ENCODE assay signal across 9 mouse cellular contexts in the genomic region with DNA sequence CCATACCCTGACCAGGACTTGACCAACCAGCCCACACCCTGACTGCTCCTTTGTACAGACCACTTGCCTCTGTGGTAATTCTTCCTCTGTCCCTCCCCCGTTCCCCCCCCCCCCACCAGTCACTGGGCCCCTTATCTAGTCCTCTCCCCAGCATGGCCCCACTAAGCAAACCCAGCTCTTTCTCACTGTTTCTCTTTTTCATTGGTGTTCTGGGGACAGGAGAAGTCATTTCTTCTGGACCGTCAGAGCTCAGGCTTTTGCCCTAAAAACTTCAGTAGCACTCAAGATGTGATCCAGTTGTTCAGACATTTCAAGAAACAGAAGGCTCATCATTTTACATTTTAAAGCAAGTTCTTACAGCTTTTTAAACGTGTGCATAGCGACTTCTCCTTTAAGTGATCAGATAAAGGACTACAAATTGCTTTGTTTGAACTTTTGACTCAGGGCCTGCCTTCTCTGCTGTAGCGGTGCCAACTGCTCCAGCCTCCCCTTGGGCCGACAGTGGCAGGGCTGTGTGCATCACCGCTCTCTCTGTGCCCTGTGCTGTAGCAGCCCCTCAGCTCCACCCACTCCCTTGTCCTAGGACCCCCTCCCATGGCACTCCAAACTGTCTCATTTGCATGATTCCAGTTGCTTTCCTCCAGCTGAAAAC. TPM values are rescaled to one million over a fixed set of nuclear protein-coding genes. Genes with fewer than 3 reads are reported as not detected.
DNase-seq lines count a peak whose midpoint lies in the region; ATAC-seq and TF ChIP-seq lines count a peak whose summit lies in the region.
"Had no signal": no experiment of that assay in that cellular context is flagged by ENCODE, and none has a peak within 500 bp of the region (broad histone marks: within the 10 kb centered on the region; RNA-seq: fewer than 3 reads in every experiment).

No protein-coding gene starts in this region.

- no peaks in the 10 kb centered on the region for H3K79me2 ChIP-seq in macrophage (ENCODE audit: inconsistent target)

- H3K27me3 ChIP-seq in kidney, embryonic 16.5 days (ENCODE audit: insufficient read depth, low read length), result no peaks in the 10 kb centered on the region
- H3K27me3 ChIP-seq in kidney, adult 2 months (replicated peaks; ENCODE audit: control insufficient read depth, insufficient read depth, low read length), result no peaks in the 10 kb centered on the region
- H3K27me3 ChIP-seq in embryonic facial prominence, embryonic 13.5 days, result no peaks in the 10 kb centered on the region
- H3K27me3 ChIP-seq in hindbrain, embryonic 14.5 days (ENCODE audit: control insufficient read depth, insufficient read depth, low read length), result no peaks in the 10 kb centered on the region

- TF ChIP-seq CTCF in kidney, adult 2 months (conservative IDR thresholded peaks at IDR 0.05; ENCODE audit: insufficient read depth, insufficient read length, low read depth, low read length), result no peak

- no peak for DNase-seq in kidney, adult 2 months
- peak; percentile 47 for DNase-seq in MN1 (ENCODE audit: low spot score)
- DNase-seq in frontal cortex, postnatal 10 days (ENCODE audit: low spot score in 2 of 2), result no peak
- DNase-seq in hindbrain, embryonic 14.5 days (ENCODE audit: low spot score), result no peak
- DNase-seq in left cerebral cortex, adult 9 months (ENCODE audit: low spot score in 2 of 2), result no peak

- H3K36me3 ChIP-seq in kidney, embryonic 16.5 days (ENCODE audit: insufficient read depth, low read length), result no peaks in the 10 kb centered on the region
- H3K36me3 ChIP-seq in kidney, adult 2 months (ENCODE audit: control insufficient read depth, insufficient read depth, low read length), result no peaks in the 10 kb centered on the region
- H3K36me3 ChIP-seq in embryonic facial prominence, embryonic 13.5 days, result no peaks in the 10 kb centered on the region
- no peaks in the 10 kb centered on the region for H3K36me3 ChIP-seq in macrophage (ENCODE audit: inconsistent target)
- no peaks in the 10 kb centered on the region for H3K36me3 ChIP-seq in hindbrain, embryonic 14.5 days (replicated peaks; ENCODE audit: control insufficient read depth, insufficient read depth)

- ATAC-seq in kidney, embryonic 16.5 days (ENCODE audit: low FRiP score, low TSS enrichment), result peak; percentile 46; the same call in 1 of the 2 replicates
- ATAC-seq in embryonic facial prominence, embryonic 13.5 days (ENCODE audit: insufficient number of reproducible peaks, insufficient read depth, low FRiP score, low TSS enrichment, low read depth), result no peak
- ATAC-seq in hindbrain, embryonic 14.5 days (ENCODE audit: low FRiP score), result no peak
- ATAC-seq: forebrain, embryonic 16.5 days had no signal

- 39% methylated on average over 7 of the region's 7 CpGs for WGBS in kidney, embryonic 16.5 days
- WGBS in kidney, adult 2 months, result 43% methylated on average over 7 of the region's 7 CpGs
- whole genome bisulfite sequencing in embryonic facial prominence, embryonic 13.5 days, result 50% methylated on average over 7 of the region's 7 CpGs
- 10% methylated on average over 6 of the region's 7 CpGs for WGBS in macrophage (ENCODE audit: missing documents)
- WGBS in hindbrain, embryonic 14.5 days, result 41% methylated on average over 7 of the region's 7 CpGs

- no peak overlapping the region for H3K4me3 ChIP-seq in kidney, embryonic 16.5 days (ENCODE audit: low read length)
- no peak overlapping the region for H3K4me3 ChIP-seq in kidney, adult 2 months (ENCODE audit: insufficient read depth, low read depth, low read length)
- no peak overlapping the region for H3K4me3 ChIP-seq in embryonic facial prominence, embryonic 13.5 days
- no peak overlapping the region; the same call in 1 of the 2 replicates for H3K4me3 ChIP-seq in macrophage (ENCODE audit: inconsistent target)
- no peak overlapping the region for H3K4me3 ChIP-seq in hindbrain, embryonic 14.5 days (replicated peaks; ENCODE audit: low read length)

- H3K4me2 ChIP-seq in kidney, embryonic 16.5 days (replicated peaks; ENCODE audit: low read depth, low read length), result no peak overlapping the region
- H3K4me2 ChIP-seq in embryonic facial prominence, embryonic 13.5 days, result no peak overlapping the region; the same call in 1 of the 2 replicates
- no peak overlapping the region for H3K4me2 ChIP-seq in hindbrain, embryonic 14.5 days (replicated peaks)

- TF ChIP-seq POLR2A in kidney, adult 2 months (IDR thresholded peaks at IDR 0.05; ENCODE audit: low read depth, low read length), result no peak

- no peak overlapping the region for H3K9ac ChIP-seq in kidney, embryonic 16.5 days (replicated peaks; ENCODE audit: low read length)
- H3K9ac ChIP-seq in embryonic facial prominence, embryonic 13.5 days, result no peak overlapping the region
- no peak overlapping the region for H3K9ac ChIP-seq in hindbrain, embryonic 14.5 days

- H3K27ac ChIP-seq in kidney, embryonic 16.5 days (ENCODE audit: low read length), result peak overlapping the region; percentile 18; the same call in 1 of the 2 replicates
- H3K27ac ChIP-seq in kidney, adult 2 months (ENCODE audit: insufficient read depth, low read depth, low read length), result no peak overlapping the region
- H3K27ac ChIP-seq in embryonic facial prominence, embryonic 13.5 days, result peak overlapping the region; percentile 16; the same call in 1 of the 2 replicates
- peak overlapping the region; percentile 98 for H3K27ac ChIP-seq in macrophage
- no peak overlapping the region for H3K27ac ChIP-seq in hindbrain, embryonic 14.5 days

- 0 out of 2 replicates have a peak, but pooled peaks cover 4% of the 10 kb centered on the region for H3K4me1 ChIP-seq in kidney, embryonic 16.5 days (ENCODE audit: insufficient read depth, low read length)
- H3K4me1 ChIP-seq in kidney, adult 2 months (ENCODE audit: control insufficient read depth, insufficient read depth, low read length), result no peaks in the 10 kb centered on the region
- peaks cover 12% of the 10 kb centered on the region for H3K4me1 ChIP-seq in embryonic facial prominence, embryonic 13.5 days
- H3K4me1 ChIP-seq in hindbrain, embryonic 14.5 days (replicated peaks; ENCODE audit: control insufficient read depth, insufficient read depth, low read length), result no peaks in the 10 kb centered on the region

- H3K9me3 ChIP-seq in kidney, embryonic 16.5 days (ENCODE audit: low read length), result peaks cover 4% of the 10 kb centered on the region; the same call in 1 of the 2 replicates
- no peaks in the 10 kb centered on the region for H3K9me3 ChIP-seq in embryonic facial prominence, embryonic 13.5 days
- H3K9me3 ChIP-seq in hindbrain, embryonic 14.5 days (ENCODE audit: control insufficient read depth, low read length), result no peaks in the 10 kb centered on the region

RNA-seq across cellular contexts. Expression of a gene that starts 34.8 kb away (rescaled TPM):
- 23.1 and 30.4 TPM in 2 replicates for polyA plus RNA-seq in kidney, embryonic 16.5 days (2015; fragmentation: Nextera tagmentation; extraction: Ambion mirVana)
- 28.5 and 32.1 TPM in 2 replicates for polyA plus RNA-seq in kidney, adult 2 months (2012; rRNA removed)
- 41.5 and 43.6 TPM in 2 replicates for polyA plus RNA-seq in embryonic facial prominence, embryonic 13.5 days (2015; fragmentation: Nextera tagmentation; extraction: Ambion mirVana)
- total RNA-seq in macrophage (2018; cell fraction: chromatin; rRNA removed), result 100 to 1,000 TPM; 306 to 843 (median 604) TPM
- 100 to 1,000 TPM; 117 to 200 (median 160) TPM for total RNA-seq in macrophage (2018; cell fraction: cytosol; rRNA removed)
- 100 to 1,000 TPM; 284 to 524 (median 451) TPM for total RNA-seq in macrophage (2018; cell fraction: nucleus; rRNA removed)
- 115 to 137 TPM (median 119 TPM) in 3 replicates for polyA plus RNA-seq in macrophage (2018)
- 45.7 and 49.8 TPM in 2 replicates for polyA plus RNA-seq in hindbrain, embryonic 14.5 days (2014; fragmentation: Nextera tagmentation; extraction: Ambion mirVana)

Comparison
In these comparisons a context has a peak if more than half of its experiments do, and no peak if none do; other contexts are left out.
1. H3K27ac ChIP-seq: peak in kidney, embryonic 16.5 days (single experiment), embryonic facial prominence, embryonic 13.5 days (single experiment) and macrophage (single experiment); none in kidney, adult 2 months (single experiment) and hindbrain, embryonic 14.5 days (single experiment).